Mouse (Mus musculus): ENCODE results near the gene Gm10801. TPM values are rescaled to one million over a fixed set of nuclear protein-coding genes. Genes with fewer than 3 reads are reported as not detected.
"Not testable (repeated sequence)": the region's sequence is repeated elsewhere in the genome, so short reads cannot be mapped to it uniquely, and the experiment has no call there.

Gm10801 gene
- not detected in 2 replicates for polyA plus RNA-seq (2012; rRNA removed)

GRCm38 (mm10) chr2:98661937-98662336 lies at the start of gene Gm10801:
Gene Gm10801, plus strand, starts transcription at chr2:98662237.
- 79% methylated on average over 4 of the region's 5 CpGs for WGBS
- not testable (repeated sequence) for H3K27ac ChIP-seq (ENCODE audit: insufficient read depth, low read depth, low read length); H3K4me3 ChIP-seq (ENCODE audit: low read depth, low read length); H3K4me1 ChIP-seq (ENCODE audit: control insufficient read depth, insufficient read depth, insufficient read length, low read length); H3K36me3 ChIP-seq (ENCODE audit: control insufficient read depth, insufficient read depth, low read length); H3K27me3 ChIP-seq (ENCODE audit: control insufficient read depth, insufficient read depth, low read length)

GRCm38 (mm10) chr2:98667201-98667600 lies 5.2 kb downstream of the Gm10801 start, which contains the start of gene Gm10800:
Gene Gm10800, minus strand, starts transcription at chr2:98667301.
- not testable (repeated sequence) for H3K27me3 ChIP-seq (ENCODE audit: control insufficient read depth, insufficient read depth, low read length); H3K36me3 ChIP-seq (ENCODE audit: control insufficient read depth, insufficient read depth, low read length); H3K4me3 ChIP-seq (ENCODE audit: low read depth, low read length); H3K4me1 ChIP-seq (ENCODE audit: control insufficient read depth, insufficient read depth, insufficient read length, low read length); H3K27ac ChIP-seq (ENCODE audit: insufficient read depth, low read depth, low read length)
- WGBS, result 86% methylated on average over 4 of the region's 4 CpGs

- H3K4me3 ChIP-seq (ENCODE audit: low read depth, low read length), result no peak overlapping the region
- WGBS, result 99% methylated on average over 1 of the region's 1 CpGs
- H3K27ac ChIP-seq (ENCODE audit: insufficient read depth, low read depth, low read length), result no peak overlapping the region
- TF ChIP-seq CTCF (IDR thresholded peaks at IDR 0.05; ENCODE audit: extremely low read depth, insufficient read length, insufficient replicate concordance, low read depth, low read length) (no peak), POLR2A (IDR thresholded peaks at IDR 0.05; ENCODE audit: low read depth, low read length) (no peak)
- no peaks in the 10 kb centered on the region for H3K4me1 ChIP-seq (ENCODE audit: control insufficient read depth, insufficient read depth, insufficient read length, low read length)
- H3K27me3 ChIP-seq (ENCODE audit: control insufficient read depth, insufficient read depth, low read length), result no peaks in the 10 kb centered on the region
- no peaks in the 10 kb centered on the region for H3K36me3 ChIP-seq (ENCODE audit: control insufficient read depth, insufficient read depth, low read length)
Measured at GRCm38 (mm10) chr2:98697533-98697932, 35.5 kb downstream of the Gm10801 start.

Other genes starting within 250 kb of the Gm10801 start
- gene Gm10800, start 5.1 kb downstream of the Gm10801 start, polyA plus RNA-seq (2012; rRNA removed), result 0.28 TPM in 1 of 2 replicates, not detected in the other